Mouse (Mus musculus): ENCODE data around the gene Wdr44. TPM values are rescaled to one million over a fixed set of nuclear protein-coding genes. Genes with fewer than 3 reads are reported as not detected.

Wdr44 gene
- 7.0 TPM for polyA plus RNA-seq (2014; fragmentation: Illumina TruSeq; extraction: RNeasy Lipid Tissue Mini Kit (QIAGEN cat#74804); ENCODE audit: low read depth, low replicate concordance)

DNA sequence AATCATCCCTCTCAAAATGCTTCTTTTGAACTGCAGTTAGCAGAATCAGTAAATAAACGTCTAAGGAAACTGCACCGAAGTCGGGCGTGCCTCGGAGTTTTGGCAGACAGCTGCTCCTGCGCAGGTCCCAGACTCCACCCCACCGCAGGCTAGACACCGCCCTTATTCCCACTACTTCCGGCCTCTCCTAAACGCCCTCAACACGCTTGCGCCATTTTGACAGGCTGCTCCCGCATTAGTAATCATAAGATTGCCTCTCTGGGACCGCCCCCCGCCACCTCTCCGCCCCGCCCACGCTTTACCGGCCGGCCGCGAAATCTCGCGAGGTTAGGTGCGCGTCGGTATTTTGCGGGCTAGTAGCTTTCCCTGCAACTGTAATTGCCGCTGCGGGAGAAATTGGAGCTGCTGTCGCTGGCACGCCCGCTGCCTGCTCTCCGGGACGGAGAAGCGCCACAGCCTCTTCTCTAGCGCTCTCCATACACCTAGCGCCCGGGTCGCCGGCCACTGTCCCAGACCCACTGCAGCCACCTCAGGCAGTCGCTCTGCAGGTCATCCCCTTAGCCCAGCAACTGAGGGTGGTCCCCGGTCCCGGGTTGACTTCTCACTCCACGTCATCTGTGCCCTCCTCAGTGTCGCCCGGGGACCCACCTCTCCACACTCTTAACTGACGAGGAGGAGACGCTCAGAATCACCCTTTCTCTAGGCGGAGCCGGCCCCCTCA lies at the start of gene Wdr44:
Gene Wdr44, plus strand, starts transcription at position 330 of the 721 bp plus-strand sequence.

Other genes with a start within 250 kb of the Wdr44 start
- not detected for gene Gm4907, start 189.5 kb downstream of the Wdr44 start, polyA plus RNA-seq (2014; fragmentation: Illumina TruSeq; extraction: RNeasy Lipid Tissue Mini Kit (QIAGEN cat#74804); ENCODE audit: low read depth, low replicate concordance)